Mouse (Mus musculus) limb, embryonic 12.5 days (tissue): ENCODE measurements at regions not wholly inside any gene's neighbourhood (a gene's known extent, or its start where the extent isn't known, plus 50 kb on each side); places are given as distances from the start of the nearest gene placed in this dataset.
A peak's percentile ranks its signal among the peaks of the same experiment; 100 is the strongest.

Experiments used
- ATAC-seq: fragments of 200-750 bp; cut with Nextera tagmentation; 2 replicates; pipeline ENCODE4 v1.8.0; 2017; ENCODE audit warnings: low read depth, moderate TSS enrichment; ENCODE audit not compliant: insufficient number of reproducible peaks, insufficient read depth, low FRiP score, low TSS enrichment
- H3K27ac ChIP-seq: fragments of 300-500 bp; sonication (generic); 2 replicates; pipeline ENCODE4 v1.5.1; 2016; ENCODE audit warnings: mild to moderate bottlenecking, moderate library complexity
- H3K27me3 ChIP-seq: fragments of 300-500 bp; sonication (generic); 2 replicates; pipeline ENCODE4 v1.6.1; 2016; ENCODE audit warnings: mild to moderate bottlenecking, moderate library complexity
- H3K36me3 ChIP-seq: fragments of 300-500 bp; sonication (generic); 2 replicates; pipeline ENCODE4 v1.6.1; 2016; ENCODE audit warnings: mild to moderate bottlenecking, moderate library complexity
- H3K4me1 ChIP-seq: fragments of 300-500 bp; sonication (generic); replicated peaks from 2 replicates; pipeline ENCODE4 v1.6.1; 2016
- H3K4me2 ChIP-seq: fragments of 300-500 bp; sonication (generic); 2 replicates; pipeline ENCODE4 v1.6.1; 2016; ENCODE audit warnings: mild to moderate bottlenecking, moderate library complexity
- H3K4me3 ChIP-seq: fragments of 300-500 bp; sonication (generic); replicated peaks from 2 replicates; pipeline ENCODE4 v1.5.1; 2016; ENCODE audit warnings: mild to moderate bottlenecking
- H3K9ac ChIP-seq: fragments of 300-500 bp; sonication (generic); replicated peaks from 2 replicates; pipeline ENCODE4 v1.6.1; 2016; ENCODE audit warnings: mild to moderate bottlenecking, moderate library complexity
- H3K9me3 ChIP-seq: fragments of 300-500 bp; sonication (generic); 2 replicates; pipeline ENCODE4 v1.6.1; 2016; ENCODE audit warnings: mild to moderate bottlenecking, moderate library complexity
- WGBS: fragments of 180-500 bp; shearing (Covaris S2); methylation state at CpG from one replicate; pipeline ENCODE4 v1.1.7; 2016; 5-methylcytosine and 5-hydroxymethylcytosine counted together

DNA sequence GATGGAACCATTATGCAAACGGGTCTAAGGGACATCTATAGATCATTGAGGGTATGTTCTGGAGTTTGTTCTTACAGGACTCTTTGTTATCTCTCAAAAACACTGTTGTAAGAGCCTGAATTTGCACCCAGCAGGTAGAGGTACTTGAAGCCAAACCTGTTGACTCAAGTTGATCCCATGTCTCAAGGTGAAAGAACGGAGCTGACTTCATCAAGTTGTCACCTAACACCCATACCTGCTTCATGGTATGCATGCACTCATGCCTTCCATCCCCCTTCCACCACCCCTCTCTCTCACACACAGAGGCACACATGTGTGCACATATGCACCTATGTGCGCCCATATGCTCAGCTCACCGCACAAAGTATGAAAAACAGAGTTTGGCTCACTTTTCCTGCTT, 189.0 kb downstream of the Ttll7 start:
- H3K4me1 ChIP-seq = no peaks in the 10 kb centered on the region
- no peak for ATAC-seq
- H3K9me3 ChIP-seq = no peaks in the 10 kb centered on the region
- H3K36me3 ChIP-seq = no peaks in the 10 kb centered on the region
- no peak overlapping the region for H3K4me3 ChIP-seq
- no peak overlapping the region for H3K4me2 ChIP-seq
- no peak overlapping the region for H3K27ac ChIP-seq
- H3K27me3 ChIP-seq = no peaks in the 10 kb centered on the region
- 88% methylated on average over 4 of the region's 4 CpGs for WGBS
- H3K9ac ChIP-seq = no peak overlapping the region

GRCm38 (mm10) chr3:147042911-147043310, 190.7 kb downstream of the Ttll7 start:
- Histone ChIP-seq H3K27me3 (no peaks in the 10 kb centered on the region), H3K27ac (no peak overlapping the region), H3K36me3 (no peaks in the 10 kb centered on the region), H3K4me1 (no peaks in the 10 kb centered on the region), H3K4me2 (no peak overlapping the region), H3K9ac (no peak overlapping the region), H3K9me3 (no peaks in the 10 kb centered on the region), H3K4me3 (no peak overlapping the region)
- ATAC-seq = no peak
- WGBS = 82% methylated on average over 3 of the region's 3 CpGs

DNA sequence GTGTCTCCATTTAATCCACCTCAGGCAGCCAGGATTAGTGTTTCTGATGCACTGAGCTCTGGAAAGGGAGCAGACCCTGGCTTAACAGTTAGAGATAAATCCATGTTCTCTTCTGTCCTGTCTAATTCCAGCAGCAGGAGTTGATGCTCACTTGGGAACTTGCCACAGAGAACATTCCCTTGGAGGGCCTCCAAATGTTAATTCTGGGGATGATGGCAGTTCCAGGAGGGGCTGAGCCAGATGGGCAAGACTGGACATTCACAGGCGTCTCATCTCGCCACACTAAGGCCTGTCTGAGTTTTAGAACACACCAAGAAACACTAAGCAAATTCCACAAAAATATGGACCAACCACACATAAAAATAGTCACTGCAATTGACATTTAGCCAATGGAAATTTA, 194.5 kb downstream of the Ttll7 start:
- Histone ChIP-seq H3K36me3 (no peaks in the 10 kb centered on the region), H3K4me1 (no peaks in the 10 kb centered on the region), H3K27ac (no peak overlapping the region), H3K27me3 (no peaks in the 10 kb centered on the region), H3K9me3 (peaks cover 9% of the 10 kb centered on the region; the same call in 1 of the 2 replicates), H3K9ac (no peak overlapping the region), H3K4me2 (no peak overlapping the region), H3K4me3 (no peak overlapping the region)
- ATAC-seq = no peak
- 77% methylated on average over 2 of the region's 2 CpGs for WGBS

DNA sequence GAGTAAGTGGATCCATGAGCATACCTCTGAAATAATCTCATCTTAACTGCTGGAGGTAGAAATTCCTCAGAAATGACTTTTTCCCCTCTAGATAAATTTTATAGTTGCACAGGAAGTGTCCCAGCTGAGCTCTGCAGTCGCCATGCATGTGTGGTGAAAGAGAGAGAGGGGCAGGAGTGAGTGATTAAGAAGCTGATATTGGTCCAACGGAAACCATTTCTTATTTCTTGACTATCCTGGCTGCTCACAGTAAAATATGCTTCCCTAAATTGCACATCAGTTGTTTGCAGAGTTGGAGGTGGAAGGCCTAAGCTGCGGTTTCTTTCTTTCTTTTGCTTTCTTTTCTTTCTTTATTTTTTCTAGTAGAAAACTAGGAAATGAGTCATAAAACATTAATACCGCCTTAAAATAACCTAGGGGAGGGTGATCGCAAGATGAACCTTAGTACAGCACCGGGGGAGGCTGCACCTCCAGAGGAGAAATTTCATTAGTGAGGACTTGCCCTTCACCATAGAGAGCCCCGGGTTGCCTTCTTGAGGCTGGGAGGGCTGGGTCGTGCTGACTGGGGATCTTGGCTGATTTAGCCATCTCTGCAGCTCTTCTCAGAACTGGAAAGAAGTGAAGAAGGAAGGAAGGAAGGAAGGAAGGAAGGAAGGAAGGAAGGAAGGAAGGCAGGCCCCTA, 202.1 kb downstream of the Ttll7 start:
- no peak for ATAC-seq
- Histone ChIP-seq H3K4me2 (no peak overlapping the region), H3K36me3 (no peaks in the 10 kb centered on the region), H3K4me1 (peaks cover 10% of the 10 kb centered on the region; the same call in 1 of the 2 replicates), H3K27ac (0 out of 2 replicates have a peak overlapping the region, but pooled peaks have one; percentile 41), H3K4me3 (no peak overlapping the region), H3K9ac (no peak overlapping the region), H3K9me3 (peaks cover 9% of the 10 kb centered on the region; the same call in 1 of the 2 replicates), H3K27me3 (no peaks in the 10 kb centered on the region)
- WGBS = 47% methylated on average over 8 of the region's 8 CpGs

DNA sequence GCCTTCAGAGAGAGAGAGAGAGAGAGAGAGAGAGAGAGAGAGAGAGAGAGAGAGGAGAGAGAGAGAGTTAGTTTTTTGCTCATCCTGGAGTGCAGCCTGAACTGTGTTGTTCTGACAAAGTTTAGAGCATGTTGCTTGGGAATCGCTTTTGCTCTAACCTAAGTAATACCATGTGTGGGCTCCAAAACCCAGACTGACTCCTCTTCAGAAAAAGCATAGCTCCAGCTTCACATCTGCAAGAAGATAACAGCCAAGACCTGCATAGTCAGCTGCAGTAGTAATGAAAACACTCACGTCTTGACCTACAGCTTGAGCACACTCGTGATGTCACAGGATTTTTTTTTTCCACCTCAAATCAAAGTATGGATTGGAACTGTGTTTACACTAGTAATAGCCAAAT, 205.7 kb downstream of the Ttll7 start:
- no peak for ATAC-seq
- 62% methylated on average over 3 of the region's 3 CpGs for WGBS

DNA sequence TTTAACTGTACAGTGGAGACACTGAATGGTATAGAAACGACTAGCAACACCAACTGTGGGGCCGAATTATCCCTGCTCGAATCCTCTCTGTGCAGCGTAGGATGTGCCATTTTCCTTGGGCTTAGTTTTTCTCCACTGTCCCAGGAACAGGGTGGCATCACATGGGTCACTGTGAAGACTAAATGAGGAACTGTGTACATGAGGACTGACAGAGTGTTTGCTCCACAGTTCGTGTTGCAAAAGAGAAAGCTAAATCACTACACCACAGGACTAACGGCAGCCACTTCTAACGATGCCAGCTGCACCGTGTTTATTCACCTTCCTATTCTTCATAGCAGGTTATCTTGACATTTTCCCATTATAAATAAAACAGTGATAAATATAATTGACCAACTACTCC, 208.5 kb downstream of the Ttll7 start:
- H3K9me3 ChIP-seq = no peaks in the 10 kb centered on the region
- no peak for ATAC-seq
- H3K36me3 ChIP-seq = no peaks in the 10 kb centered on the region
- no peak overlapping the region for H3K9ac ChIP-seq
- H3K4me2 ChIP-seq = no peak overlapping the region
- H3K4me1 ChIP-seq = peaks cover 20% of the 10 kb centered on the region
- 82% methylated on average over 8 of the region's 8 CpGs for WGBS
- H3K27me3 ChIP-seq = no peaks in the 10 kb centered on the region
- H3K4me3 ChIP-seq = no peak overlapping the region
- H3K27ac ChIP-seq = no peak overlapping the region

More for the DNA sequence above, 205.7 kb downstream of the Ttll7 start:
- H3K9me3 ChIP-seq = no peaks in the 10 kb centered on the region
- H3K27me3 ChIP-seq = no peaks in the 10 kb centered on the region
- no peak overlapping the region for H3K9ac ChIP-seq
- no peak overlapping the region for H3K27ac ChIP-seq
- no peak overlapping the region for H3K4me3 ChIP-seq
- H3K4me1 ChIP-seq = peaks cover 14% of the 10 kb centered on the region; the same call in 1 of the 2 replicates
- H3K4me2 ChIP-seq = no peak overlapping the region
- H3K36me3 ChIP-seq = no peaks in the 10 kb centered on the region

GRCm38 (mm10) chr3:147062451-147062850, 210.3 kb downstream of the Ttll7 start:
- Histone ChIP-seq H3K4me1 (peaks cover 20% of the 10 kb centered on the region), H3K27me3 (no peaks in the 10 kb centered on the region), H3K36me3 (no peaks in the 10 kb centered on the region), H3K27ac (no peak overlapping the region), H3K9ac (no peak overlapping the region), H3K4me3 (no peak overlapping the region), H3K4me2 (no peak overlapping the region), H3K9me3 (no peaks in the 10 kb centered on the region)
- 75% methylated on average over 7 of the region's 7 CpGs for WGBS
- ATAC-seq = no peak

- Histone ChIP-seq H3K27ac (0 out of 2 replicates have a peak overlapping the region, but pooled peaks have one; percentile 8), H3K27me3 (no peaks in the 10 kb centered on the region), H3K36me3 (no peaks in the 10 kb centered on the region), H3K9me3 (no peaks in the 10 kb centered on the region), H3K9ac (no peak overlapping the region), H3K4me1 (peaks cover 20% of the 10 kb centered on the region), H3K4me2 (no peak overlapping the region), H3K4me3 (no peak overlapping the region)
- no peak for ATAC-seq
- WGBS = 68% methylated on average over 16 of the region's 16 CpGs
These were observed 211.6 kb downstream of the Ttll7 start for GRCm38 (mm10) chr3:147063578-147064442.

DNA sequence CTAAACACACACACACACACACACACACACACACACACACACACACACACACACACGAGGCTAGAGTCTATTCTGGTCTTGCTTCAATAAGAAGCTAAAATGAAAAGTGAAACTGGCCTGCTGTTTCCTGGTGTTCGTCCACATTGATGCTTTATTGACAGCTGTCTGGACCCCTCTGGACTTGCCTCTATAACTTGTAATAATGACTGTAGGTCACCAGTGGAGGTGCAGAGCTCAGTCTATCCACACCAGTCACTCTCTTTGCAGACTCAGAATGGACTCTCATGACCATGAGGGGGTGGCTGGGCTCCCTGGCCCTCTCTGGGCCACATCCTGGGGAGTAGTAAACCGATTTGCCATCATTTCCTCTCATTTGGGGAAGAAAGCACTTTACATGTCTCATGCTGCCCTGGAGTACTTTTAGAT, 212.3 kb downstream of the Ttll7 start:
- no peaks in the 10 kb centered on the region for H3K27me3 ChIP-seq
- H3K4me3 ChIP-seq = no peak overlapping the region
- no peak overlapping the region for H3K27ac ChIP-seq
- no peaks in the 10 kb centered on the region for H3K9me3 ChIP-seq
- no peak overlapping the region for H3K4me2 ChIP-seq
- no peak overlapping the region for H3K9ac ChIP-seq
- H3K4me1 ChIP-seq = peaks cover 20% of the 10 kb centered on the region
- ATAC-seq = no peak
- no peaks in the 10 kb centered on the region for H3K36me3 ChIP-seq
- WGBS = 65% methylated on average over 3 of the region's 3 CpGs

- H3K9me3 ChIP-seq = no peaks in the 10 kb centered on the region
- H3K4me3 ChIP-seq = no peak overlapping the region
- 93% methylated on average over 2 of the region's 2 CpGs for WGBS
- H3K36me3 ChIP-seq = no peaks in the 10 kb centered on the region
- ATAC-seq = no peak
- H3K27me3 ChIP-seq = no peaks in the 10 kb centered on the region
- no peak overlapping the region for H3K9ac ChIP-seq
- H3K4me2 ChIP-seq = no peak overlapping the region
- no peak overlapping the region for H3K27ac ChIP-seq
- H3K4me1 ChIP-seq = peaks cover 5% of the 10 kb centered on the region; the same call in 1 of the 2 replicates
These were observed 218.8 kb downstream of the Ttll7 start for GRCm38 (mm10) chr3:147070972-147071371.

GRCm38 (mm10) chr3:147080197-147080596, 228.0 kb downstream of the Ttll7 start:
- no peak overlapping the region for H3K4me2 ChIP-seq
- ATAC-seq = no peak
- no peak overlapping the region for H3K9ac ChIP-seq
- no peak overlapping the region for H3K4me3 ChIP-seq
- H3K4me1 ChIP-seq = peaks cover 25% of the 10 kb centered on the region
- no peak overlapping the region for H3K27ac ChIP-seq
- H3K27me3 ChIP-seq = no peaks in the 10 kb centered on the region
- 95% methylated on average over 3 of the region's 3 CpGs for WGBS
- H3K9me3 ChIP-seq = no peaks in the 10 kb centered on the region
- no peaks in the 10 kb centered on the region for H3K36me3 ChIP-seq
